Mouse (Mus musculus) liver, postnatal 0 days (tissue): ENCODE measurements around the gene Commd1.

Experiments used
- CTCF ChIP-seq: sonication (generic); IDR thresholded peaks from 2 replicates; pipeline ENCODE4 v1.5.1; 2016; ENCODE audit warnings: antibody characterized with exemption, low read depth
- EP300 ChIP-seq: IDR thresholded peaks from 2 replicates; pipeline ENCODE4 v1.6.1; 2016; ENCODE audit warnings: antibody characterized with exemption, low read depth, mild to moderate bottlenecking

GRCm38 (mm10) chr11:22978215-22978614 is 4.0 kb downstream of the Commd1 start:
- TF ChIP-seq CTCF (no peak), EP300 (no peak)
